Mouse (Mus musculus): ENCODE measurements around the gene Arid1b. TPM values are rescaled to one million over a fixed set of nuclear protein-coding genes. Genes with fewer than 3 reads are reported as not detected.

Arid1b gene
- polyA plus RNA-seq, 1 experiment from 2014 or later, result 9.6 TPM

- Histone ChIP-seq H3K9me3 (no peaks in the 10 kb centered on the region), H3K27me3 (ENCODE audit: poor library complexity, severe bottlenecking) (peaks cover 34% of the 10 kb centered on the region), H3K27ac (peak overlapping the region; percentile 69), H3K36me3 (replicated peaks) (peaks cover 8% of the 10 kb centered on the region; the same call in 1 of the 2 replicates), H3K4me3 (no peak overlapping the region), H3K4me1 (peaks cover 70% of the 10 kb centered on the region)
- peak; percentile 53 for DNase-seq (ENCODE audit: extremely low spot score, low spot score)
- 35% methylated on average over 16 of the region's 16 CpGs for WGBS
These were observed 260.8 kb downstream of the Arid1b start for GRCm38 (mm10) chr17:5254717-5255617.

- Histone ChIP-seq H3K27ac (peak overlapping the region; percentile 40; the same call in 1 of the 2 replicates), H3K4me3 (no peak overlapping the region), H3K27me3 (ENCODE audit: poor library complexity, severe bottlenecking) (peaks cover 34% of the 10 kb centered on the region), H3K36me3 (replicated peaks) (0 out of 2 replicates have a peak, but pooled peaks cover 3% of the 10 kb centered on the region), H3K9me3 (no peaks in the 10 kb centered on the region), H3K4me1 (peaks cover 70% of the 10 kb centered on the region)
- WGBS, result 60% methylated on average over 2 of the region's 2 CpGs
- DNase-seq (ENCODE audit: extremely low spot score, low spot score), result no peak
These were observed 261.4 kb downstream of the Arid1b start for GRCm38 (mm10) chr17:5255618-5255933.

DNA sequence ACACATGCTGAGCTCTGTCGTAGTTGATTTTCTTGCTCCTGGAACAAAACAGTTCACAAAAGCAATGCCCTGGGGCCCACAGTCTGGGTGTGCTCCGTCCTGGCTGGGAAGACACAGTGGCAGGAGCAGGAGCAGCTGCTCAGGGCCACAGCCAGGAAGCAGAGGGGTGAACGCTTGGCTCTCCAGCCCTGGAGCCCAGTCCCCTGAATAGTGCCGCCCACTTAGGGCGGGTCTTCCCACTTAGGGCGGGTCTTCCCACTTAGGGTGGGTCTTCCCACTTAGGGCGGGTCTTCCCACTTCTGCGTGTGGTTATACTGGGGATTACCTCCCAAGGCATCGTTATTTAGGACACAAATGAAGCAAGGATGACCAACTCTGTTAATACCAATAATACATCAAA, 264.8 kb downstream of the Arid1b start:
- H3K27ac ChIP-seq, result no peak overlapping the region
- no peak overlapping the region for H3K4me3 ChIP-seq
- no peaks in the 10 kb centered on the region for H3K9me3 ChIP-seq
- peaks cover 65% of the 10 kb centered on the region for H3K4me1 ChIP-seq
- DNase-seq (ENCODE audit: extremely low spot score, low spot score), result no peak
- 64% methylated on average over 9 of the region's 9 CpGs for WGBS
- H3K36me3 ChIP-seq (replicated peaks), result peaks cover 2% of the 10 kb centered on the region
- peaks cover 20% of the 10 kb centered on the region; the same call in 1 of the 2 replicates for H3K27me3 ChIP-seq (ENCODE audit: poor library complexity, severe bottlenecking)

DNA sequence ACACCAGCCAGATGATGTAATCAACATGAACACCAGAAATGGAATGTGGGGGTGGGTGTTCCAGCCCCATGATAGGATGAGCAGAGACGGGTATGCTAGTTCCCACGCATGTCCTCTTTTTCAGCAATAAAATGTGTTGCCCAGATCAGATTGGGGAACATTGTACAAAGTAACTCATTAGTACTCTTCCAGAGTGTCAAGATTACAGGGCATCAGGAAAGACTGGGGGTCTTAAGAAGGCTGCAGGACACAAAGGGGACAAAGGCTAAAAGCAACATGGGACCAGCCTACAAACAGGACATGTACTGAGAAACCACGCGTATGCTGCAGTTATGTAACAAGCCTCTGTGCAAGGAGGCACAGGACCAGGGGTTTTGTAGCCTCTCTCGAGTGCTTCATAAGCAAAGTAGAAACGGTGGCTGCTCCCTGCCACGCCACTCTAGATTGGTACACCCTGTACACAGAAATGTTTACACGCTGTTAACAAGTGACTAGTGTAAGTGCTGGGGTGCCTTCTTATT, 267.1 kb downstream of the Arid1b start:
- Histone ChIP-seq H3K9me3 (no peaks in the 10 kb centered on the region), H3K36me3 (replicated peaks) (peaks cover 21% of the 10 kb centered on the region), H3K4me1 (peaks cover 42% of the 10 kb centered on the region), H3K27me3 (ENCODE audit: poor library complexity, severe bottlenecking) (peaks cover 13% of the 10 kb centered on the region; the same call in 1 of the 2 replicates), H3K27ac (no peak overlapping the region), H3K4me3 (no peak overlapping the region)
- DNase-seq (ENCODE audit: extremely low spot score, low spot score), result no peak
- 87% methylated on average over 8 of the region's 8 CpGs for WGBS

DNA sequence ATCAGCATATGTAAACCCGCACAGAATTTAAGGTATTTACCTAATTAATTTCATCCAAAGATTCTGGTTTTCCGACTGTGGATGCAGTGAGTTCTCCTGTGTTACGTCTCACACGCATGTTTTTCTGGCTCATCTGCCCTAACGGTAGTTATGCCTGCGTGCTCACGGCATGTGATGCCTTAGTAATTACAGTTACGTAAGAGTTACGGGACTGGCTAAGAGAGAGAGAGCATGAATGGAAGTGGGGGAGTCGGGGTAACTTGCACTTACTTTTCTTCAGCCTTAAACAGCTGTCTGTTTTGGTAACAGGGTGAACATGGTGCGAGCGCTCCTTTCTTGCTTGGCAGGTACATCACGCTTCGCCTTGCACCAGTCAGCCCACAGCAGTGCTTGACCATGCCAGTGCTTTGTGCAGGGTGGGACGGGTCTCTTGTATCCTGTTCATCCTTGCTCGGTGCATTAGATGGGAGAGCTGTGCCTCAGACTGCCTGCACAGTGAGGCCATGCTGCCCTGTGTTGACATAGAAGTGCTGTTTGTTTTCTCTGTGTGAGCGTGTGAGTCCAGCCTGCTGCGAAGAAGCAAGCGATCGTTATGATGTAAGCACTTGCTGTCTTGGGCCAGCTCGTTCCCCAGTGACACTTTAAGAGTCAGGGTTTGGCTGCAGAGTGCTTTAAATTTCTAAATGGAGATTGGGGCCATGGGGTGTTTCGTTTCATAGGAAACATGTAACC, 267.9 kb downstream of the Arid1b start:
- H3K4me3 ChIP-seq, result no peak overlapping the region
- DNase-seq (ENCODE audit: extremely low spot score, low spot score), result no peak
- 88% methylated on average over 22 of the region's 22 CpGs for WGBS

DNA sequence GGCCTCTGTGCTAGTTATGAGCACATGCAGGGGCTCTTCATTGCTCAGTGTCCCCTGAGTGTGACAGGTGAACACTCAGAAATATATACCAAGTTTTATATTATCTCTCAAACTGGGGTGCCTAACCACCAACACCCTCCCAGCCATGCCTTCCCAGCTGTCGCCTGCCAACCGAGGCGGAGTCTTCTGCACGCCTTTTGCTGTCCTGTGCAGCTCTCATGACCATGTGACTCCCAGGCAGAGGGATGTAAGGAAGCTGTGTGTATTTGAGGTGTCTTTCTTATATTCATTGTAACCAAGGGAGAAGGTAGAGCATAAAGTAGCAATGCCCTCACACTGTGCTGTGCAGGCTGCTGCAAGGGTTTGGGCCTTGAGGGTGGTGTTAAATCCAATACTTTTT, 268.7 kb downstream of the Arid1b start:
- H3K27me3 ChIP-seq (ENCODE audit: poor library complexity, severe bottlenecking), result peaks cover 5% of the 10 kb centered on the region; the same call in 1 of the 2 replicates
- H3K9me3 ChIP-seq, result no peaks in the 10 kb centered on the region
- no peak overlapping the region for H3K27ac ChIP-seq
- peaks cover 31% of the 10 kb centered on the region for H3K36me3 ChIP-seq (replicated peaks)
- H3K4me3 ChIP-seq, result no peak overlapping the region
- peaks cover 32% of the 10 kb centered on the region for H3K4me1 ChIP-seq
- WGBS, result 89% methylated on average over 4 of the region's 4 CpGs
- no peak for DNase-seq (ENCODE audit: extremely low spot score, low spot score)

More for the DNA sequence above, 267.9 kb downstream of the Arid1b start:
- Histone ChIP-seq H3K36me3 (replicated peaks) (peaks cover 27% of the 10 kb centered on the region), H3K4me1 (peaks cover 35% of the 10 kb centered on the region), H3K27me3 (ENCODE audit: poor library complexity, severe bottlenecking) (peaks cover 11% of the 10 kb centered on the region; the same call in 1 of the 2 replicates), H3K27ac (no peak overlapping the region), H3K9me3 (no peaks in the 10 kb centered on the region)

DNA sequence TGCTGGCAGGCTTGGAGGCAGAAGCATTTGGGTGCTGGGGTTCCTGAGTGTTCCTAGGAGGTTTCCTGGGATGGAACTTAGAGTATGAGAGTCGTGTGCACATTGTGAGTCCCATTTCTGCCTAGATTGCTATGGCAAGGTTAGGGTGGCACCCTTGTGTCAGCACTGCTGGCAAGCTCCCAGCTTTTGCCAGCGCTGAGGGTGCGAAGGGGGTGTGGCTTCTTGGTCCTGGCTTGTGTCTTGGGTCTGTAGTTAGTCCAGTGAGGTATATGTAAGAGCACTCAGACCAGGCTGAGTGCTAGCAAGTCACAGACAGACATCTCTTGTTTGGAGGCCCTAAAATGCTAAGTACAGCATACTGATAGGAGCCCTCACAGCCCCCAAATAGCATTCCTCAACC, 270.7 kb downstream of the Arid1b start:
- Histone ChIP-seq H3K27ac (no peak overlapping the region), H3K9me3 (no peaks in the 10 kb centered on the region), H3K27me3 (ENCODE audit: poor library complexity, severe bottlenecking) (no peaks in the 10 kb centered on the region), H3K4me3 (no peak overlapping the region), H3K36me3 (replicated peaks) (peaks cover 49% of the 10 kb centered on the region), H3K4me1 (peaks cover 24% of the 10 kb centered on the region)
- DNase-seq (ENCODE audit: extremely low spot score, low spot score), result no peak
- WGBS, result 93% methylated on average over 3 of the region's 3 CpGs

DNA sequence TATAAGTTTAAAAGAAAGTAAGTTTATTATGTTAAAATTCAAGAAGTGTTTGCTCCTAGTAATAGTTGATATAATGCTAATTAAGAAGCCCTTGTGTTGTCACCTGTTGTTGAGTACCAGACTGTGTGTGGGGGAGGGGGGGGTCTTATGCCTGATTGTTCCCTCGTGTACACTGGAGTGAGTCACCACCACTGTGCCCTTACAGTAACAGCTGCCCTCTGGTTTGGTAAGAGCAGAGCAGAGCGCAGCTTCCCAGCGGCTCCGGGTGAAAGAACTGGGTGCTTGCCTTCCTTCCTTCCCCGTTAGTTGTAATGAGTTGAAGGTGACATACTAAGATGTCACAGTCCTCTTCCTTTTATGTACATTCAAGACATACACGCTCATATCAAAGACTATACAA, 271.5 kb downstream of the Arid1b start:
- no peak overlapping the region for H3K4me3 ChIP-seq
- H3K4me1 ChIP-seq, result peaks cover 24% of the 10 kb centered on the region
- H3K36me3 ChIP-seq (replicated peaks), result peaks cover 55% of the 10 kb centered on the region
- H3K27ac ChIP-seq, result no peak overlapping the region
- H3K9me3 ChIP-seq, result no peaks in the 10 kb centered on the region
- 92% methylated on average over 6 of the region's 6 CpGs for WGBS
- DNase-seq (ENCODE audit: extremely low spot score, low spot score), result no peak
- H3K27me3 ChIP-seq (ENCODE audit: poor library complexity, severe bottlenecking), result no peaks in the 10 kb centered on the region

DNA sequence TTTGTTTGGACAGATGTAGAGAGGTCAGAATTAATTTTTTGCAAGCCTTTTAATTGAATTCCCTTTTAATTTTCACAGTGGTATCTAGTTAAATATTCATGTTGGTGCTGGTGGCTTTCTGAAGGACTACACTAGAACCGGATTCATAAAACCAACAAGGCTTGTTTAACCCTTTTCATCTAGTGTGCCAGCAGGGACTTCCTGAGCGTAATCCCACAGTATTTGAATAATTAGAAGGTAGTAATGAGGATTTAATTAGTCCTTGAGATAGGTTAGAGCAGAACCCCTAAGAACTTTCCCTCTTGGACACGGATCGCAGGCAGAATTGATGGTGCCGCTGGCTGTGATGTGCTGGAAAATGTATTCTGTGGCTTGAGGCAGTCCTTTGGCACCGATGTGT, 273.6 kb downstream of the Arid1b start:
- Histone ChIP-seq H3K36me3 (replicated peaks) (peaks cover 55% of the 10 kb centered on the region), H3K27me3 (ENCODE audit: poor library complexity, severe bottlenecking) (no peaks in the 10 kb centered on the region), H3K9me3 (no peaks in the 10 kb centered on the region), H3K27ac (no peak overlapping the region), H3K4me3 (no peak overlapping the region), H3K4me1 (0 out of 2 replicates have a peak, but pooled peaks cover 6% of the 10 kb centered on the region)
- WGBS, result 90% methylated on average over 6 of the region's 6 CpGs
- no peak for DNase-seq (ENCODE audit: extremely low spot score, low spot score)

DNA sequence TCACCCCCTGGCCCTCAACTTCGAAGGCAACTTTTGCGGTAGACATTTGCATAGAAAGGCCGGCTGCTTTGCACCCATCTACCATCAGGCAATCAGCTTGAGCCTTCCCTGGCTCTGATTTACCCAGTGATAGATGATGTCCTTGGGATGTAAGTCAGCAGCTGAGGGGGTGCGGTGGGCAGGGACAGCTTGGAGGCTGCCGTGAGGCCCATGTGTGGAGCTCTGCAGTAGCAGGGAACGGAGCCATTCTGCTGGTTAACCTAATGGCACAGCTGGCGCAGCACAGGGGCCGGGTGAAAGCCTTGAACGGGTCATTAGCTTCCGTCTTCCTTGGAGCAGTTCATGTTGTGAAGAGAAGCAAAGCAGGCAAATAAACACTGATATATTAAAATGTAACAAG, 275.2 kb downstream of the Arid1b start:
- no peak overlapping the region for H3K27ac ChIP-seq
- WGBS, result 92% methylated on average over 10 of the region's 10 CpGs
- 0 out of 2 replicates have a peak, but pooled peaks cover 9% of the 10 kb centered on the region for H3K4me1 ChIP-seq
- no peak for DNase-seq (ENCODE audit: extremely low spot score, low spot score)
- H3K27me3 ChIP-seq (ENCODE audit: poor library complexity, severe bottlenecking), result no peaks in the 10 kb centered on the region
- peaks cover 50% of the 10 kb centered on the region for H3K36me3 ChIP-seq (replicated peaks)
- no peak overlapping the region for H3K4me3 ChIP-seq
- H3K9me3 ChIP-seq, result no peaks in the 10 kb centered on the region

GRCm38 (mm10) chr17:5269774-5270173, 275.6 kb downstream of the Arid1b start:
- WGBS, result 91% methylated on average over 16 of the region's 16 CpGs
- Histone ChIP-seq H3K4me1 (0 out of 2 replicates have a peak, but pooled peaks cover 9% of the 10 kb centered on the region), H3K36me3 (replicated peaks) (peaks cover 45% of the 10 kb centered on the region), H3K27ac (no peak overlapping the region), H3K9me3 (no peaks in the 10 kb centered on the region), H3K27me3 (ENCODE audit: poor library complexity, severe bottlenecking) (no peaks in the 10 kb centered on the region), H3K4me3 (no peak overlapping the region)
- no peak for DNase-seq (ENCODE audit: extremely low spot score, low spot score)

DNA sequence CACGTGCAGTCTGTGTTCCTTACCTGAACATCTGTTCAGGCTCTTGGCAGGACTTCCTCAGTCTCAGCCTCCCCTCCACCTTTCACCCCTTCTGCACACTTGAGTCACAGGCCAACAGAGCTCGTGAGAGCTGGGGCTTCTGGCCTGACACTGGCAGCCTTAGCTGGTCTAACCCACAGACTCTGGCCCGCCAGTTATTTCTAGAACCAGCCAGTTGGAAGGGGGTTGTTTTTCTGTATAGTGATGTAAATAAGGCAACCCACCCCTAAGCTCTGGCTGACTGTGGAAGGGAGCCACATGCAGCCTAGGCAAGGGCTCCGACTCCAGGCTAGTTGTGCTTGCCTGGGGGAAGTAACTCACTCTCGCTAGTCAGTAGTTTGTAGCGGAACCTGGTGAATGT, 276.7 kb downstream of the Arid1b start:
- DNase-seq (ENCODE audit: extremely low spot score, low spot score), result no peak
- WGBS, result 72% methylated on average over 6 of the region's 6 CpGs
- H3K36me3 ChIP-seq (replicated peaks), result peaks cover 42% of the 10 kb centered on the region

More for the DNA sequence above, 276.7 kb downstream of the Arid1b start:
- Histone ChIP-seq H3K27me3 (ENCODE audit: poor library complexity, severe bottlenecking) (no peaks in the 10 kb centered on the region), H3K27ac (no peak overlapping the region), H3K4me3 (no peak overlapping the region), H3K9me3 (no peaks in the 10 kb centered on the region), H3K4me1 (0 out of 2 replicates have a peak, but pooled peaks cover 9% of the 10 kb centered on the region)

Measured in forebrain, embryonic 10.5 days (tissue).